In genomic region chr2:164103501-164103900, GRCm38 (mm10) we compare ENCODE assay signal across 8 mouse cellular contexts. TPM values are rescaled to one million over a fixed set of nuclear protein-coding genes. Genes with fewer than 3 reads are reported as not detected.
DNase-seq lines count a peak whose midpoint lies in the region; ATAC-seq and TF ChIP-seq lines count a peak whose summit lies in the region.
"Had no signal": no experiment of that assay in that cellular context is flagged by ENCODE, and none has a peak within 500 bp of the region (broad histone marks: within the 10 kb centered on the region; RNA-seq: fewer than 3 reads in every experiment).

No protein-coding gene starts in this region.

- no peak overlapping the region for H3K4me3 ChIP-seq in left cerebral cortex, adult 2 months
- H3K4me3 ChIP-seq: heart, embryonic 13.5 days had no signal

- H3K27ac ChIP-seq in left cerebral cortex, adult 2 months, result no peak overlapping the region
- H3K27ac ChIP-seq: heart, embryonic 13.5 days had no signal

- TF ChIP-seq CTCF in left cerebral cortex, adult 2 months (IDR thresholded peaks at IDR 0.05), result peak; percentile 95

- intact Hi-C loops in heart, postnatal 25 days (cut with DNase I), result loop anchor here (1.0 to 10.0 kb wide), 4 partner anchors 77 to 421 kb away; partner anchors contain the start of gene Slpi
- intact Hi-C loops in left cerebral cortex, adult 2 months (cut with DNase I), result loop anchor here (1.0 to 5.0 kb wide), 2 partner anchors 284 to 304 kb away; partner anchors contain the start of gene Slpi

- ATAC-seq in activated CD4-positive, CD25-positive, alpha-beta regulatory T cell, adult 4 months, result peak; percentile 40
- peak; percentile 54 for ATAC-seq in neutrophil, adult 5-6 weeks (ENCODE audit: extremely low read depth, insufficient number of reproducible peaks, low FRiP score, poor library complexity, severe bottlenecking)

- DNase-seq in ovary, postnatal 36 days (ENCODE audit: low spot score), result peak; percentile 56
- DNase-seq in ovary, adult 18-20 months (ENCODE audit: low spot score), result no peak
- peak; percentile 80 to 84 for DNase-seq in cerebellum, postnatal 10 days
- DNase-seq in heart, postnatal 25 days (ENCODE audit: low spot score), result peak; percentile 13
- peak; percentile 56 to 74 for DNase-seq in left cerebral cortex, adult 2 months (ENCODE audit: extremely low spot score in 1 of 2, low spot score in 2 of 2)

RNA-seq across cellular contexts. Expression of gene Tomm34, which starts 32.5 kb away (rescaled TPM):
- 100 to 1,000 TPM; 109 to 114 TPM for polyA plus RNA-seq in activated CD4-positive, CD25-positive, alpha-beta regulatory T cell, adult 4 months (2017; shearing (Covaris generic))
- 10 to 100 TPM; 17.8 to 18.7 TPM for total RNA-seq in heart, postnatal 25 days (2021)
- 10 to 100 TPM; 79.2 to 83.9 TPM for total RNA-seq in left cerebral cortex, adult 2 months (2021)
- 63.2 and 77.7 TPM in 2 replicates for total RNA-seq in neutrophil, adult 5-6 weeks (2017)

RNA-seq across cellular contexts. Expression of gene Stk4, which starts 33.4 kb away (rescaled TPM):
- polyA plus RNA-seq in activated CD4-positive, CD25-positive, alpha-beta regulatory T cell, adult 4 months (2017; shearing (Covaris generic)), result 100 to 1,000 TPM; 188 to 203 TPM
- total RNA-seq in heart, postnatal 25 days (2021), result 10 to 100 TPM; 14.8 to 18.5 TPM
- total RNA-seq in left cerebral cortex, adult 2 months (2021), result 10 to 100 TPM; 32.4 to 41.9 TPM
- 434 and 452 TPM in 2 replicates for total RNA-seq in neutrophil, adult 5-6 weeks (2017)

Comparison
In these comparisons a context has a peak if more than half of its experiments do, and no peak if none do; other contexts are left out.
1. RNA of gene Stk4, which starts 33.4 kb away (total RNA-seq): 434 to 452 TPM in neutrophil, adult 5-6 weeks; 32.4 to 41.9 TPM in left cerebral cortex, adult 2 months and 14.8 to 18.5 TPM in heart, postnatal 25 days; every median in the first group is over 10 times any median in the second.